Mouse (Mus musculus) stomach, embryonic 16.5 days (tissue): ENCODE data around the gene Tssc4. TPM values are rescaled to one million over a fixed set of nuclear protein-coding genes. Genes with fewer than 3 reads are reported as not detected.

Experiments
- ATAC-seq: fragments of 200-750 bp; cut with Nextera tagmentation; 2 replicates; pipeline ENCODE4 v1.8.0; 2017; ENCODE audit warnings: moderate number of reproducible peaks, moderate TSS enrichment; ENCODE audit not compliant: insufficient read depth, low FRiP score
- H3K27ac ChIP-seq: fragments of 300-500 bp; sonication (generic); 2 replicates; pipeline ENCODE4 v1.5.1; 2014; ENCODE audit warnings: low read length
- H3K27me3 ChIP-seq: fragments of 300-500 bp; sonication (generic); 2 replicates; pipeline ENCODE4 v1.6.1; 2014; ENCODE audit warnings: low read length, control low read depth, mixed read lengths; ENCODE audit not compliant: control insufficient read depth, insufficient read depth
- H3K36me3 ChIP-seq: fragments of 300-500 bp; sonication (generic); 2 replicates; pipeline ENCODE4 v1.6.1; 2014; ENCODE audit warnings: low read length; ENCODE audit not compliant: control insufficient read depth, insufficient read depth
- H3K4me1 ChIP-seq: fragments of 300-500 bp; sonication (generic); 2 replicates; pipeline ENCODE4 v1.6.1; 2014; ENCODE audit warnings: low read length, control low read depth, mixed read lengths; ENCODE audit not compliant: control insufficient read depth, insufficient read depth
- H3K4me2 ChIP-seq: fragments of 300-500 bp; sonication (generic); 2 replicates; pipeline ENCODE4 v1.6.1; 2014; ENCODE audit warnings: low read depth, low read length, mixed read lengths
- H3K4me3 ChIP-seq: fragments of 300-500 bp; sonication (generic); replicated peaks from 2 replicates; pipeline ENCODE4 v1.5.1; 2014; ENCODE audit warnings: mild to moderate bottlenecking, low read length
- H3K9ac ChIP-seq: fragments of 300-500 bp; sonication (generic); 2 replicates; pipeline ENCODE4 v1.6.1; 2014; ENCODE audit warnings: low read length
- H3K9me3 ChIP-seq: fragments of 300-500 bp; sonication (generic); replicated peaks from 2 replicates; pipeline ENCODE4 v1.6.1; 2016; ENCODE audit warnings: low read length, control low read depth; ENCODE audit not compliant: control insufficient read depth
- WGBS: fragments of 180-500 bp; shearing (Covaris S2); extraction: QIAGEN DNeasy Blood & Tissue Kit; methylation state at CpG from one replicate; pipeline ENCODE4 v1.1.7; 2014; 5-methylcytosine and 5-hydroxymethylcytosine counted together
- polyA plus RNA-seq: library from polyadenylated mRNA; unstranded; fragments of >200 nt; fragmentation: Nextera tagmentation; extraction: Ambion mirVana; gene quantifications from 2 replicates; pipeline ENCODE4 v1.2.1, GENCODE M21; 2015

Gene Tssc4
- polyA plus RNA-seq, 1 experiment from 2014 or later: 75.8 TPM

DNA sequence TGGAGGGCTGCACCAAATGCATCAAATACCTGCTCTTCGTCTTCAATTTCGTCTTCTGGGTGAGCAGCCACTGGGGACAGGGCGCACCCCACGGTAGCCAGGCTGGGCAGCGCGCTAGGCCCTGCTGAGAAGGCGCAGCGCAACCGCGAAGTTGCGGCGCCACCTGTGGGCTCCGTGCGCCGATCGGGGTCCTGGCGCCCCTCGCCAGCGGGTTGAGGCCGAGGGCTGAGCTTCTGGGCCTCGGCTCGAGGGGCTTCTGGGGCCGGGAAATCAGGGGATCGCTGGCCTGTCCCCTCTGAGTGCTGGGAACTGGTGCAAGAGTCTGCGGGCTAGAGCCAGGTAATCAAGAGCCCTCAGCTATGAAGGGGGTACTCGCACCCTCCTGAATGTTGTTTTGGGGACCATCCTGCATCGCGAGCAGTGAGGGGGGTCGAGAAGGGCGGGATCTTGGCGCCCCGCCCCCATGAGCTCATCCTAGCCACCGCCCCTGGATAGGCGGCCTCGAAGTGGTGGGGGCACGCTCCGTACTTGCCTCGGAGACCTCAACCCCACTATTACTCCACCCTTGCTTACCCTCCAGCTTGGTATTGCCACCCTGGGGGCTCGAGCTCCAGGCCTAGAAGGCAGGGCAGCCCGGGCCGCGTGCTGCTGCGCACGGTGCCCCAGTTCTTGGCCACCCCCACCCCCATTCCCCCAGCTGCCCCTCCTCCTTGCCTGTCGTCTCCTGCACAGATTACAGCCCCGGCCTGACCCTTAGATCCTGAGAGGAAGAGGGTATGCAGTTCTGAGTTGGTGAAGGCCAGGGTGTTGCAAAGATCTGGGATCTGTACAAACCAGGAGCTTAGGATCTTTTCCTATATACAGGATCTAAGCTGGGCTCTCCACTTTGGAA, 15.8 kb upstream of the Tssc4 start:
- Histone ChIP-seq H3K4me2 (peak overlapping the region; percentile 84), H3K4me3 (peak overlapping the region; percentile 97), H3K9ac (peak overlapping the region; percentile 98), H3K27ac (peak overlapping the region; percentile 95), H3K27me3 (no peaks in the 10 kb centered on the region), H3K9me3 (no peaks in the 10 kb centered on the region), H3K36me3 (0 out of 2 replicates have a peak, but pooled peaks cover 3% of the 10 kb centered on the region), H3K4me1 (peaks cover 41% of the 10 kb centered on the region)
- ATAC-seq: peak; percentile 69
- WGBS: 1% methylated on average over 46 of the region's 46 CpGs

DNA sequence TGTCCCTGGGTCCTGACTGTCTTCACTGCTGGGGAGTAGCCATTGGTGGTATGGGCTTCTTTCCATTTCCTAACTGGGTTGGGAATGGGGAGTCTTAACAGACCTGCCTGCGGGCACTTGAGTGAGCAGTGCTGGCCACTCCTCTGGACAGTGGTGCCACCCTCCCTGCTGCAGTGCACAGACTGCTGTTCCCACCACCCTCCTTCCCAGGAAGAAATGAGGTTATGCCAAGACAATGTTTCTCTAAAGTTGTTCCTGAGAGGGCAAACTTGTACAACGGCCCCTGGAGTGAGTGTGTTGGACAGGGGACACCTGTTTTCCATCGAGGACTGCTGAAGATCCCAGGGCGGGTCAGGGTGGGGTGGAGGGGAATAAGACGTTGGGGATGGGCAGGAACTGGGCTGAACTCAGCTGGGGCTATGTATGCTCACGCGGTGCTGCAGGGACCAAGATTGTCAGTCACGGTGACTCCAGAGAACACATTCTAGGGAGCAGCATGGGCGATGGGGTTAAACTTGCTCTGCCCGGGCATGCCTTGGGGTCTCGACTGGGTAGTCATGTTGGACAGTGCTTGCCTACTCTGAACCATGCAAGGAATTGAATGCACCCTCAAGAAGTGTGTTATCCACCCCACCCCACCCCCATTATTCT, 15.0 kb upstream of the Tssc4 start:
- WGBS: 23% methylated on average over 11 of the region's 11 CpGs
- Histone ChIP-seq H3K27me3 (no peaks in the 10 kb centered on the region), H3K4me2 (peak overlapping the region; percentile 84), H3K9me3 (no peaks in the 10 kb centered on the region), H3K27ac (peak overlapping the region; percentile 95), H3K4me1 (peaks cover 49% of the 10 kb centered on the region), H3K9ac (peak overlapping the region; percentile 98), H3K36me3 (0 out of 2 replicates have a peak, but pooled peaks cover 3% of the 10 kb centered on the region), H3K4me3 (peak overlapping the region; percentile 97)
- ATAC-seq: no peak

DNA sequence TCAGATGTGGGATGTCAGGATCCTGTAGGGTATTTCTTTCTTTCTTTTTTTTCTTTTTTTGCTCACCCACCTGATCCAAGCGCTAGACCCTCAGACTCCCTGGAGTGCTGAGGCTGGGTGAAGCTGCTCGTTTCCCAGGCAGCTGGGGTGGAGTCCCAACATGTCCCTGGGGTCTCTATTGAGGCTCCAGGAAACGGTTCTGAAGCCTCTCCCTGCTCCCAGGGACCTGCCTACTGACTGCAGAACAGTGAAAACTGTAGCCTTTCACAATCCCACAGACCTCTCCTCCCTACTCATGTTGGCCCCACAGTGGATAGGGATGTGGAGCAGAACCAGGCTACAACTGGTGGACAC, 14.5 kb upstream of the Tssc4 start:
- WGBS: 30% methylated on average over 3 of the region's 3 CpGs

DNA sequence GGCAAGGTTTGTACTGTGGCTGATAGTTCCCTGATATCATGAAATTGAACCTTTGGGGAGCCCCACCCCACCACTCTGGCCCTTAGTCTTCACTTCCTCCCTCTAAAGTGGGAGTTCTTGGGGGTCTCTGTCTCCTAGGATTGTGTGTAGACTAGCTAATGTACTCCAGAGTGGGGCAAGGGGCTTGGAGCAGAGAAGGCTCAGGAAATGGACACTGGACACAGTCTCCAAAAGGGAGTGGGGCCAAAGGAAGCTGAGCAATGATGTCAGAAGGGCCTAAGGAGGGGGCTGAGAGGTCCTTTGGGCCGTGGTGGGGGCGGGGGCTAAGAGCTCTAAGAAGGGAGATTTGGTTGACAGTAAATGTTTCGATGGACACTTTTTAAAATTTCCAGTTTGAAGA, 14.0 kb upstream of the Tssc4 start:
- no peaks in the 10 kb centered on the region for H3K27me3 ChIP-seq
- ATAC-seq: no peak
- H3K4me3 ChIP-seq: peak overlapping the region; percentile 97
- peak overlapping the region; percentile 43 for H3K27ac ChIP-seq
- peaks cover 55% of the 10 kb centered on the region for H3K4me1 ChIP-seq
- 71% methylated on average over 3 of the region's 3 CpGs for WGBS
- H3K9me3 ChIP-seq: no peaks in the 10 kb centered on the region
- H3K9ac ChIP-seq: peak overlapping the region; percentile 98
- H3K36me3 ChIP-seq: 0 out of 2 replicates have a peak, but pooled peaks cover 3% of the 10 kb centered on the region
- peak overlapping the region; percentile 84 for H3K4me2 ChIP-seq

More for the DNA sequence above, 14.5 kb upstream of the Tssc4 start:
- peak overlapping the region; percentile 98 for H3K9ac ChIP-seq
- H3K4me1 ChIP-seq: peaks cover 54% of the 10 kb centered on the region
- no peaks in the 10 kb centered on the region for H3K9me3 ChIP-seq
- peak overlapping the region; percentile 43 for H3K27ac ChIP-seq
- H3K36me3 ChIP-seq: 0 out of 2 replicates have a peak, but pooled peaks cover 3% of the 10 kb centered on the region
- no peak for ATAC-seq
- peak overlapping the region; percentile 97 for H3K4me3 ChIP-seq
- no peaks in the 10 kb centered on the region for H3K27me3 ChIP-seq
- H3K4me2 ChIP-seq: peak overlapping the region; percentile 84

DNA sequence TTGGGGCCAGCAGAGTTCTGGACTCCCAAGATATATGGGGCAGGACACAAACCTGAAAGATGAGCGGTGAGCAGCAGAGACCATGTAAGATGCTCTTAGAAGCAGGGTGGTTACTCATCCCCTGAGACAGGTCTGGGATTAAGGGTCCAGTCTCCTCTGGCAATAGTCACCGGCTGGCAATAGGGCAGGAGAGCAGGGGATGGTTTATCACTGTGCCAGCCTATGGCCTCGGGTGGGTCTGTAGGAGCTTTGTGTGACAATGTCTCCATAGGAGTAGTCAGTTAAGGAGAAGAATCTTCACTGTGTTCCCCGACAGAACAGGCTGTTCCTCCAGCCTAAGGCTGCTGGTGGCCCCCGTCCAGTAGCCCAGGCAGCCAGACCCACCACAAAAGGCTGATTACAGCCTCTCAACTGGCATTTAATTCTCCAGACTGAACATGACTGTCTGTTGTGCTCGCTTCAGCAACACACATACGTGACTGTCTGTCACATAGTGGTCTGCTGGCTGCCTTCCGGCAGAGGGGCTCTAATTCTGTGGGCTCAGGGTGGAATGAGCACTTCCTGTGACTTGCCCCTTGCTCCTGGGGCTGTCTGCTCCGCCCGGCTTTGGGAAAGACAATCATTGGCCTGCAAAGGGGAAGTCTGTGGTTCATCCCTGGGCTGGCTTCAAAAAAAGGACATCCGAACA, 13.4 kb upstream of the Tssc4 start:
- peak overlapping the region; percentile 98 for H3K9ac ChIP-seq

DNA sequence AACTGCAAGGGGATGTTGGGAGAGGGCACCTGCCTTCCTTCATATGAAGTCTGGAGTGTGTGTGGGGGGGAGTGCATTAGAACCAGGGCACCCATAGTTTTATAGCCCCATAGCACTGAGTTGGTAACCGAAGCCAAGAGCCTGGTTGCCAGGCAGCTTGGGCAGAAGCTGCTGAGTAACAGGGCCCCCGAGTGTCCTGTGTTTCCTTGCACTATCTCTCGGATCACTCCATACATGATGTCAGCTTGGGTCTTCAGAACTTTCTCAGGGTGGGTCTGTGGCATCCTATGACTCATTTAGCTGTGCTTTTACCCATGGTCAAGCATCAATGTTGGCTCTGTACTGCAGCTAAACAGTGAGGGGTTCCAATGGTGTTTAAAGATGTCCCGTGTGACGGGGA, 12.0 kb upstream of the Tssc4 start:
- peaks cover 58% of the 10 kb centered on the region for H3K4me1 ChIP-seq
- H3K36me3 ChIP-seq: peaks cover 3% of the 10 kb centered on the region; the same call in 1 of the 2 replicates
- H3K4me3 ChIP-seq: no peak overlapping the region
- H3K4me2 ChIP-seq: peak overlapping the region; percentile 31; the same call in 1 of the 2 replicates
- peak overlapping the region; percentile 84 for H3K27ac ChIP-seq
- no peaks in the 10 kb centered on the region for H3K9me3 ChIP-seq
- no peaks in the 10 kb centered on the region for H3K27me3 ChIP-seq
- WGBS: 88% methylated on average over 5 of the region's 5 CpGs
- H3K9ac ChIP-seq: peak overlapping the region; percentile 12; the same call in 1 of the 2 replicates
- ATAC-seq: no peak

More for the DNA sequence above, 13.4 kb upstream of the Tssc4 start:
- WGBS: 61% methylated on average over 11 of the region's 11 CpGs
- Histone ChIP-seq H3K4me1 (peaks cover 58% of the 10 kb centered on the region), H3K4me3 (peak overlapping the region; percentile 97), H3K27me3 (no peaks in the 10 kb centered on the region), H3K27ac (peak overlapping the region; percentile 36), H3K36me3 (0 out of 2 replicates have a peak, but pooled peaks cover 3% of the 10 kb centered on the region), H3K9me3 (no peaks in the 10 kb centered on the region), H3K4me2 (peak overlapping the region; percentile 84)
- ATAC-seq: no peak

DNA sequence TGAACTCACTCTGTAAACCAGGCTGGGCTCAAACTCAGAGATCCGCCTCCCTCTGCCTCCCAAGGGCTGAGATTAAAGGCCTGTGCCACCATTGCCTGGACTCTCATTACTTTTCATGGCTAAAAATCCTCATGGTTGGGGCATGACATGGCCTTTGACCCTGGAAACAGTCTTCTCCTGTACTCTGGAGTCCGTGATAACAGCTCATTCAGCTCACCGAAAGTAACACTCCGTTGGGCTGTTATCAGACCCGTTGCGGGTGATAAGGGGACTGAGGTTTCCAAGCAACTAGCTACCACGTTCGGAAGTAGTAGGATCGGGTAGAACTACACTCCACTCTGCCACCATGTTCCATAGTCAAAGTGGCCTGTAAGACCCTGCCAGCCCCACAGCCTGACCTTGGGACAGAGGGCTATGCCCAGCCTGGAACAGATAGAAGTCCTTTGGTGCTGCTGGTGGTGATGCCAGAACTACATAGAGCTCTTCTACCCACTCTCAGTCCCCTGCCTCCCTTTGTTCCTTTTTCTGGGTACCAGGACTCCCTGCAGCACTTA, 11.3 kb upstream of the Tssc4 start:
- Histone ChIP-seq H3K4me3 (peak overlapping the region; percentile 5; the same call in 1 of the 2 replicates), H3K4me2 (peak overlapping the region; percentile 31), H3K27ac (peak overlapping the region; percentile 84), H3K36me3 (peaks cover 6% of the 10 kb centered on the region; the same call in 1 of the 2 replicates), H3K9ac (peak overlapping the region; percentile 23; the same call in 1 of the 2 replicates), H3K27me3 (no peaks in the 10 kb centered on the region), H3K9me3 (no peaks in the 10 kb centered on the region), H3K4me1 (peaks cover 61% of the 10 kb centered on the region)
- 43% methylated on average over 9 of the region's 9 CpGs for WGBS
- ATAC-seq: no peak

DNA sequence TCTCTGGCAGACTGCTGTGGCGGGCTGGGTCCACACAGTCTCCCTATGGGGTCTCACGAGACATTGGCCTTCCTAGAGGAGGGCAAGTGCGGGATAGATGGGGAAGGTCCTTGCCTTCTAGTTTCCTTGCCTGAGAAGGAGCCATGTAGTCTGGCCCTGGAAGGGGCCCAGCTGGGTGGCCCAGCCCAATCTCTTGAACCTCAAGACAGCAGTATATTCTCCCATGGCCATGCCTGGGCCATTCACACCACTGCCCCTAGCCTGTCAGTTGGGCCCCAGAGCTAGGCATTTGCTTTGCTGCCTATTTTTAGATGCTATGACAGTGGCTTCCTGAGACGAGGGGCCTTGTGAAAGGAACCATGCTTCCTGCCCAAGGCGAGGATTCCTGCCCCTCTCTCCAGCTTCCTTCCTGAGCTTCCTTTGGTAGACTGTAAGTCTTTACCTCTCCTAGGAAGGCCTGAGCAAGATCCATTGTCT, 10.8 kb upstream of the Tssc4 start:
- Histone ChIP-seq H3K9ac (peak overlapping the region; percentile 23; the same call in 1 of the 2 replicates), H3K36me3 (peaks cover 11% of the 10 kb centered on the region), H3K4me2 (peak overlapping the region; percentile 31), H3K4me1 (peaks cover 61% of the 10 kb centered on the region), H3K9me3 (no peaks in the 10 kb centered on the region), H3K27me3 (no peaks in the 10 kb centered on the region), H3K4me3 (peak overlapping the region; percentile 5; the same call in 1 of the 2 replicates), H3K27ac (peak overlapping the region; percentile 84)
- 0 out of 2 replicates have a peak, but pooled peaks have one; percentile 8 for ATAC-seq
- 44% methylated on average over 5 of the region's 5 CpGs for WGBS
